Mouse (Mus musculus) spleen, adult 2 months (tissue): ENCODE results near the gene Tenm4. TPM values are rescaled to one million over a fixed set of nuclear protein-coding genes. Genes with fewer than 3 reads are reported as not detected.

Source experiments
- DNase-seq, 2 experiments: peaks; one replicate each; pipeline versions ENCODE4 v3.0.0 to v3.0.0-alpha.2; 2012 to 2021; ENCODE audit warnings: low spot score in 2 of 2, low read depth in 1 of 2
- H3K27ac ChIP-seq: fragments of 200-500 bp; 2 replicates; pipeline ENCODE4 v1.5.1; 2012; ENCODE audit warnings: low read length, inconsistent platforms; ENCODE audit not compliant: insufficient read depth
- H3K27me3 ChIP-seq: fragments of 200-500 bp; 2 replicates; pipeline ENCODE4 v1.6.1; 2012; ENCODE audit warnings: mild to moderate bottlenecking, moderate library complexity, low read length, inconsistent platforms; ENCODE audit not compliant: control insufficient read depth, insufficient read depth
- H3K36me3 ChIP-seq: fragments of 200-500 bp; 2 replicates; pipeline ENCODE4 v1.6.1; 2012; ENCODE audit warnings: mild to moderate bottlenecking, low read length, inconsistent platforms; ENCODE audit not compliant: control insufficient read depth, insufficient read depth
- H3K4me1 ChIP-seq: fragments of 200-500 bp; 2 replicates; pipeline ENCODE4 v1.6.1; 2011; ENCODE audit warnings: inconsistent platforms; ENCODE audit not compliant: control insufficient read depth, insufficient read depth, insufficient read length
- H3K4me3 ChIP-seq: fragments of 200-500 bp; 2 replicates; pipeline ENCODE4 v1.5.1; 2011; ENCODE audit warnings: mild to moderate bottlenecking, inconsistent platforms; ENCODE audit not compliant: insufficient read depth, insufficient read length; ENCODE audit errors: extremely low read depth
- CTCF ChIP-seq: fragments of 200-500 bp; IDR thresholded peaks from 2 replicates; pipeline ENCODE4 v1.5.1; 2011; ENCODE audit warnings: mild to moderate bottlenecking, inconsistent platforms; ENCODE audit not compliant: insufficient read depth, insufficient read length, insufficient replicate concordance; ENCODE audit errors: extremely low read depth
- POLR2A ChIP-seq: fragments of 200-500 bp; IDR thresholded peaks from 2 replicates; pipeline ENCODE4 v1.6.1; 2011; ENCODE audit warnings: low read depth, low read length, inconsistent platforms
- WGBS: fragments of 180-500 bp; shearing (Covaris S2); methylation state at CpG from one replicate; pipeline ENCODE4 v1.1.7; 2018; 5-methylcytosine and 5-hydroxymethylcytosine counted together
- polyA plus RNA-seq: library from polyadenylated mRNA; depleted of rRNA; stranded (reverse); fragments of >200 nt; gene quantifications from 2 replicates; pipeline ENCODE4 v1.2.3, GENCODE M21; 2012

Tenm4 gene
- polyA plus RNA-seq, 1 experiment, result 1.2 TPM

- no peak overlapping the region for H3K27ac ChIP-seq
- H3K4me1 ChIP-seq, result no peaks in the 10 kb centered on the region
- no peak for DNase-seq
- no peak for TF ChIP-seq CTCF
- TF ChIP-seq POLR2A, result no peak
- no peaks in the 10 kb centered on the region for H3K27me3 ChIP-seq
- WGBS, result 89% methylated on average over 4 of the region's 4 CpGs
- H3K4me3 ChIP-seq, result no peak overlapping the region
- no peaks in the 10 kb centered on the region for H3K36me3 ChIP-seq
Measured at GRCm38 (mm10) chr7:96678236-96678635, 507.2 kb downstream of the Tenm4 start.

DNA sequence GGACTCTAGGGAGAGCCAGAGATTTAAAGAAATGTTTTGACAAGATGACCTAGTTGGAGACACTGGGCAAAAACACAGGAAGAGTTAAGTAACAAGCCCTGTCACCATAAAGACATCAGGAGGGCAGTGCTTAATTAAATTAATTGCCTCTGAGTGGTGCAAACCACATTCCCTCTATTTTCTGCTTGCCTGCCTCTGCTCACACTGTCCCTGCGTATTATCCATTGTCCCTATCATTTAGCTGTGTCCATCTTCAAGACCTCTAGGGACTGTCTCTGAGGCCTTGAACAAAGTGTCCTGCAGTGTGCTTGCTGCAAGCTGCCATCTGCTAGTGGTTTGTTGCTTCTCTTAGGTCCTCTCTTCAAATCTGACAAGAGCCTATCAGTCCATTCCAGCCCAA lies 508.7 kb downstream of the Tenm4 start:
- DNase-seq, result no peak
- Histone ChIP-seq H3K4me3 (no peak overlapping the region), H3K27ac (no peak overlapping the region), H3K4me1 (no peaks in the 10 kb centered on the region), H3K27me3 (no peaks in the 10 kb centered on the region), H3K36me3 (no peaks in the 10 kb centered on the region)
- TF ChIP-seq CTCF (no peak), POLR2A (no peak)
- 90% methylated on average over 1 of the region's 1 CpGs for WGBS

GRCm38 (mm10) chr7:96680405-96680804 lies 509.4 kb downstream of the Tenm4 start:
- Histone ChIP-seq H3K4me3 (no peak overlapping the region), H3K27me3 (no peaks in the 10 kb centered on the region), H3K4me1 (no peaks in the 10 kb centered on the region), H3K27ac (no peak overlapping the region), H3K36me3 (no peaks in the 10 kb centered on the region)
- TF ChIP-seq POLR2A, result no peak
- 90% methylated on average over 5 of the region's 5 CpGs for WGBS
- DNase-seq, result no peak

GRCm38 (mm10) chr7:96681808-96682207 lies 510.8 kb downstream of the Tenm4 start:
- no peak for DNase-seq
- no peaks in the 10 kb centered on the region for H3K27me3 ChIP-seq
- no peaks in the 10 kb centered on the region for H3K36me3 ChIP-seq
- H3K4me1 ChIP-seq, result no peaks in the 10 kb centered on the region
- H3K27ac ChIP-seq, result no peak overlapping the region
- WGBS, result 92% methylated on average over 4 of the region's 4 CpGs
- no peak for TF ChIP-seq POLR2A
- no peak for TF ChIP-seq CTCF
- H3K4me3 ChIP-seq, result no peak overlapping the region

GRCm38 (mm10) chr7:96688141-96688540 lies 517.1 kb downstream of the Tenm4 start:
- Histone ChIP-seq H3K4me3 (no peak overlapping the region), H3K27me3 (no peaks in the 10 kb centered on the region), H3K4me1 (no peaks in the 10 kb centered on the region), H3K27ac (no peak overlapping the region), H3K36me3 (no peaks in the 10 kb centered on the region)
- 72% methylated on average over 3 of the region's 3 CpGs for WGBS
- no peak for TF ChIP-seq CTCF
- TF ChIP-seq POLR2A, result no peak
- no peak for DNase-seq

DNA sequence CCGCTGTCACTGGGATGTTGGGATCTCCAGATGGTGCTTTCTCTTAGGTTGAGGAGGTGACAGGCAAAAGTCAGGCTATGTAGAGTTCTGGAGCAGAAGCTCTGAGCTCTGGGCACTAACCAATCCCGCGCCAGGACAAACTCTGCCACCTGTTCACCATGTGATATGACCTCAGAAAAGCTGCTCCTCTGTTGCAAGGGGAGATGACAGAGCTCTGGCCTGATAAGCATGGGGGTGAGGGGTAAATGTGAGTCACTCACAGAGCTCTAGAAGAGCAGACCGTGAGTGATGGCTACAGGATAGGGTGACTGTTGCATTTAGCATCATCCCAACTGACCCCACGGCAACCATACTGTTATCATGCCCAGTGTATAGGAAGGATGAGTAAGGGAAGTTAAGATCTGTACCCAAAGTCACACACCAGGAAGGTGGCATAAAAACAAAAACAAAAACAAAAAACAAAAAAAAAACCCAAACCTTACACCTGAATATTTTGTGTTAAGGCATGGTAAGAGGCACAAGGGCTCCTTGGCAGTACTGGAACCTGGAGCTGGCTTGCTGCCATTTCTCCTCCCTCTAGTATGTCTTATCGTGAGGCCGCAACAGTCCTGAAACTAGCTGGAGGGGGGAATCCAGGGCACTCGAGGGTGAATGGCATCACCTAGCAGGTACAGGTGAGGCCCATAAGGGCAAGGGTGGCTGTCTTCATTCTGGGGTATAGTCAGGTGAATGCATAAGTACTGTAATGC lies 530.2 kb downstream of the Tenm4 start:
- Histone ChIP-seq H3K4me3 (no peak overlapping the region), H3K4me1 (peaks cover 3% of the 10 kb centered on the region; the same call in 1 of the 2 replicates), H3K36me3 (no peaks in the 10 kb centered on the region), H3K27ac (no peak overlapping the region), H3K27me3 (no peaks in the 10 kb centered on the region)
- 78% methylated on average over 8 of the region's 8 CpGs for WGBS
- no peak for DNase-seq
- TF ChIP-seq CTCF (no peak), POLR2A (no peak)

DNA sequence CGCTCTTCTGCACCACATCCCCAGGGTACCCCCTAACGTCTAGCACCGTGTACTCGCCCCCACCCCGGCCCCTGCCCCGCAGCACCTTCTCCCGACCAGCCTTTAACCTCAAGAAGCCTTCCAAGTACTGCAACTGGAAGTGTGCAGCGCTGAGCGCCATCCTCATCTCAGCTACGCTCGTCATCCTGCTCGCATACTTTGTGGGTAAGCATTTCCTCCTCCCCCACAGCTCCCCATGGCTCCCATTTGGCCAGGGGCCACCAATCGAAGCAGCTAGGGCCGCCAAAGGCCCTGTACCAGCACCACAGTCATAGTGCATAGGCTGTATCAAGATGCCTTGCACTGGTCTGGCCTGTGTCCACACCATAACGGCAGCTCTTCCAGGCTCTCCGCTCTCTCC lies 532.9 kb downstream of the Tenm4 start:
- TF ChIP-seq POLR2A, result no peak
- no peak for TF ChIP-seq CTCF
- peaks cover 5% of the 10 kb centered on the region; the same call in 1 of the 2 replicates for H3K4me1 ChIP-seq
- DNase-seq, result no peak
- no peaks in the 10 kb centered on the region for H3K36me3 ChIP-seq
- no peak overlapping the region for H3K27ac ChIP-seq
- no peaks in the 10 kb centered on the region for H3K27me3 ChIP-seq
- no peak overlapping the region for H3K4me3 ChIP-seq
- 16% methylated on average over 16 of the region's 16 CpGs for WGBS
